Comparison of ENCODE assay signal across 22 mouse cellular contexts in the genomic region with DNA sequence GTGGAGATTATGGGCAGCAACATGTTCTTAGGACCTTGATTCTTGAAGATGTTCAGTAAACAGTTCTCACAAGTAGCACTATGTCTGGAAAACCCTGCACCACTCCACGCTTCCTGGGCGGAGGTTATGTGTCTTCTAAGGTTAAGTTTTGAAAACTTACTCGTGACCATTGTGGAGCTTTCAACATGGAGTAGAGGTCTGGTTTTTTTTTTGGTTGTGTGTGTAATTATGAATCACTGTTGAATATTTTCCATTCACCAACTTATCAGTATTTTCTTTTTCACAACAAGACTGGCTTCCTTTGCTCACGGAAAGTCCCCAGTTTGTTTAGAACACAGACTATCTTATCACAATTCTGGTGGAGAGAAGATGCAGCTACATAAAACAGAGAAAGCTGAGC.
DNase-seq lines count a peak whose midpoint lies in the region; ATAC-seq lines count a peak whose summit lies in the region.
"Had no signal": no experiment of that assay in that cellular context is flagged by ENCODE, and none has a peak within 500 bp of the region (broad histone marks: within the 10 kb centered on the region; RNA-seq: fewer than 3 reads in every experiment).

No protein-coding gene starts in this region.

- no peak overlapping the region for H3K4me2 ChIP-seq in heart, embryonic 12.5 days
- no peak overlapping the region for H3K4me2 ChIP-seq in liver, embryonic 16.5 days (ENCODE audit: low read depth, low read length)
- no peak overlapping the region for H3K4me2 ChIP-seq in liver, embryonic 12.5 days
- H3K4me2 ChIP-seq in midbrain, embryonic 11.5 days: no peak overlapping the region
- H3K4me2 ChIP-seq: embryonic facial prominence, embryonic 13.5 days; neural tube, embryonic 13.5 days had no signal

- no peaks in the 10 kb centered on the region for H3K27me3 ChIP-seq in heart, embryonic 12.5 days (replicated peaks)
- H3K27me3 ChIP-seq in liver, embryonic 16.5 days (ENCODE audit: control insufficient read depth, insufficient read depth, low read depth, low read length): no peaks in the 10 kb centered on the region
- H3K27me3 ChIP-seq in liver, embryonic 12.5 days (replicated peaks): no peaks in the 10 kb centered on the region
- peaks cover 4% of the 10 kb centered on the region; the same call in 1 of the 2 replicates for H3K27me3 ChIP-seq in midbrain, embryonic 11.5 days (ENCODE audit: control insufficient read depth, insufficient read depth, low read length)
- H3K27me3 ChIP-seq: embryonic facial prominence, embryonic 13.5 days; neural tube, embryonic 13.5 days had no signal

- no peaks in the 10 kb centered on the region for H3K36me3 ChIP-seq in heart, embryonic 12.5 days
- H3K36me3 ChIP-seq in liver, embryonic 16.5 days (ENCODE audit: control insufficient read depth, insufficient read depth): no peaks in the 10 kb centered on the region
- no peaks in the 10 kb centered on the region for H3K36me3 ChIP-seq in liver, embryonic 12.5 days
- no peaks in the 10 kb centered on the region for H3K36me3 ChIP-seq in midbrain, embryonic 11.5 days (ENCODE audit: control insufficient read depth, insufficient read depth, low read length)
- H3K36me3 ChIP-seq: embryonic facial prominence, embryonic 13.5 days; neural tube, embryonic 13.5 days had no signal

- DNase-seq in heart, postnatal 25 days (ENCODE audit: low spot score): no peak
- DNase-seq in CD4-positive helper T cell, adult 2 months (ENCODE audit: low read depth, low spot score): peak; percentile 38
- no peak for DNase-seq in left cerebral cortex, postnatal 4 days
- no peak for DNase-seq in midbrain, embryonic 11.5 days (ENCODE audit: low spot score, missing footprints)
- DNase-seq: adrenal gland, postnatal 14 days; cerebellum, adult 11-12 months; cerebellum, postnatal 14 days; gastrocnemius, postnatal 25 days; heart, postnatal 10 days; kidney, adult 2 months; kidney, postnatal 14 days; midbrain, embryonic 14.5 days; thymus, postnatal 25 days had no signal

- intact Hi-C loops in heart, postnatal 25 days (cut with DNase I): loop anchor here (5.0 kb wide), 1 partner anchor 32 kb away; no protein-coding TSS in a partner anchor
- intact Hi-C loops in left cerebral cortex, postnatal 4 days (cut with DNase I): no loop called here

- 40% methylated on average over 4 of the region's 4 CpGs for WGBS in heart, embryonic 12.5 days
- WGBS in liver, embryonic 16.5 days (ENCODE audit: insufficient replicate concordance): 59% methylated on average over 4 of the region's 4 CpGs
- WGBS in liver, embryonic 12.5 days (ENCODE audit: insufficient replicate concordance): 55% methylated on average over 4 of the region's 4 CpGs
- WGBS in midbrain, embryonic 11.5 days: 86% methylated on average over 4 of the region's 4 CpGs

- no peak overlapping the region for H3K4me3 ChIP-seq in heart, embryonic 12.5 days
- H3K4me3 ChIP-seq in liver, embryonic 16.5 days (ENCODE audit: low read depth, low read length): no peak overlapping the region
- H3K4me3 ChIP-seq in liver, embryonic 12.5 days: no peak overlapping the region
- H3K4me3 ChIP-seq in midbrain, embryonic 11.5 days (ENCODE audit: low read depth, low read length): no peak overlapping the region
- H3K4me3 ChIP-seq: embryonic facial prominence, embryonic 13.5 days; layer of hippocampus, adult 2 months; neural tube, embryonic 13.5 days had no signal

- no peak for ATAC-seq in heart, embryonic 12.5 days (ENCODE audit: insufficient number of reproducible peaks, low FRiP score)
- no peak for ATAC-seq in liver, embryonic 16.5 days (ENCODE audit: low read depth)
- no peak for ATAC-seq in liver, embryonic 12.5 days
- peak; percentile 67 for ATAC-seq in inflammation-experienced regulatory T-cells, adult 6 months
- ATAC-seq in midbrain, embryonic 11.5 days (ENCODE audit: low FRiP score): no peak
- ATAC-seq: forebrain, embryonic 14.5 days; hindbrain, embryonic 16.5 days had no signal

- H3K4me1 ChIP-seq in heart, embryonic 12.5 days (replicated peaks): peaks cover 39% of the 10 kb centered on the region
- H3K4me1 ChIP-seq in liver, embryonic 16.5 days (ENCODE audit: control insufficient read depth, low read depth, low read length): no peaks in the 10 kb centered on the region; the same call in 1 of the 2 replicates
- peaks cover 3% of the 10 kb centered on the region; the same call in 1 of the 2 replicates for H3K4me1 ChIP-seq in liver, embryonic 12.5 days
- 0 out of 2 replicates have a peak, but pooled peaks cover 4% of the 10 kb centered on the region for H3K4me1 ChIP-seq in midbrain, embryonic 11.5 days (ENCODE audit: control insufficient read depth, insufficient read depth, low read length)

- no peaks in the 10 kb centered on the region for H3K9me3 ChIP-seq in heart, embryonic 12.5 days (replicated peaks)
- no peaks in the 10 kb centered on the region for H3K9me3 ChIP-seq in liver, embryonic 16.5 days (replicated peaks; ENCODE audit: control insufficient read depth, low read length)
- no peaks in the 10 kb centered on the region for H3K9me3 ChIP-seq in liver, embryonic 12.5 days (replicated peaks)
- H3K9me3 ChIP-seq in midbrain, embryonic 11.5 days (ENCODE audit: control insufficient read depth, low read length): no peaks in the 10 kb centered on the region
- H3K9me3 ChIP-seq: embryonic facial prominence, embryonic 13.5 days; neural tube, embryonic 13.5 days had no signal

- 0 out of 2 replicates have a peak overlapping the region, but pooled peaks have one; percentile 48 for H3K27ac ChIP-seq in heart, embryonic 12.5 days (ENCODE audit: poor library complexity, severe bottlenecking)
- peak overlapping the region; percentile 29 for H3K27ac ChIP-seq in liver, embryonic 16.5 days (ENCODE audit: low read length)
- no peak overlapping the region for H3K27ac ChIP-seq in liver, embryonic 12.5 days
- H3K27ac ChIP-seq in midbrain, embryonic 11.5 days (ENCODE audit: low read depth, low read length): no peak overlapping the region
- H3K27ac ChIP-seq: embryonic facial prominence, embryonic 13.5 days; layer of hippocampus, adult 2 months; neural tube, embryonic 13.5 days had no signal

- no peak overlapping the region for H3K9ac ChIP-seq in heart, embryonic 12.5 days
- no peak overlapping the region for H3K9ac ChIP-seq in liver, embryonic 16.5 days (ENCODE audit: low read depth, low read length)
- H3K9ac ChIP-seq in liver, embryonic 12.5 days: no peak overlapping the region
- H3K9ac ChIP-seq in midbrain, embryonic 11.5 days (ENCODE audit: low read length): no peak overlapping the region
- H3K9ac ChIP-seq: embryonic facial prominence, embryonic 13.5 days; neural tube, embryonic 13.5 days had no signal

Comparison
In these comparisons a context has a peak if more than half of its experiments do, and no peak if none do; other contexts are left out.
1. H3K27ac ChIP-seq: peak in heart, embryonic 12.5 days (single experiment) and liver, embryonic 16.5 days (single experiment); none in liver, embryonic 12.5 days (single experiment) and midbrain, embryonic 11.5 days (single experiment).